Mouse (Mus musculus): ENCODE measurements around the gene Mup5.
"Not testable (repeated sequence)": the region's sequence is repeated elsewhere in the genome, so short reads cannot be mapped to it uniquely, and the experiment has no call there.

The Mup5 gene

GRCm38 (mm10) chr4:61834952-61835708 lies at the start of gene Mup5:
Mup5 (minus strand) TSS chr4:61835233.
- DNase-seq: no peak

- no peak for DNase-seq
These were observed 23.1 kb upstream of the Mup5 start for GRCm38 (mm10) chr4:61858160-61858559.

DNA sequence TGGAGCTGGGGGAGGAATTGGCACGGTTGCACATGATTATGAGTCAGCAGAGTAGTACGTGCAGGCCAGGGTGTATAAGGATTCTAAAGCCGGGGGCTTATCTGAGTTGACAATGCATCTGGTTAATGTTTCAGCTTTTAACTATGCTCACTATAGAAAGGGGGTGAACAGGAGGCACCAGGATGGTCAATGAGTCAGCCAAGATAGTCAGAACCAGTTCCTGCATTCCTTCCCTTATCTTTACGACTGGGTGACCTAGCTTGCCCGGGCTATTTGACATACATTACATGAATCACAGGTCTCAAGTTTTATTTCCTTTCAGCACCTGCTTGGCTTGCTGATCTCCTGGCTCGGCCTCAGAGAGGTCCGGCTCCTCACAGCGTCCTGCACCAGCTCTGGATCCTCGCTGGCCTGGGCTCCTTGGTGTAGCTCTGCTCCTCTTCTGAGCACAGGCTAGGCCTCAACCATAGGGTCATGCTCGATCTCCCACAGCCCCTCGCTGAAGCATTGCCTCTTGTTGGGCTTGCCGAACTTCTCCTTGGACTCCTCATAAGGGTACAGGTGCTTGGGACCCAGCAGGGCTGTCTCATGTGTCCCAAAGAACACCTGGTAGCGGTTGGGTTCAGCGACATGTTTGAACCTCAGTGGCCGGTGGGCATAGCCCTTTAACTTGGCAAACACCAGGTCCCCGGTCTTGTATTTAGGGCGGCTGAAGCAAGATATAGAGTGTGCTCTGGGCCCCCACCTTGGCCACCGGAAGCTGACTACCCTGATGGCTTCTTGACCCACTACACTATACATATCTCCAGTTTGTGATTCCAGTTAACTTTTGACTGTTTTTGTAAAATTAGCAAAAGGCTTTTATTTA lies 21.0 kb upstream of the Mup5 start:
- no peak for DNase-seq

DNA sequence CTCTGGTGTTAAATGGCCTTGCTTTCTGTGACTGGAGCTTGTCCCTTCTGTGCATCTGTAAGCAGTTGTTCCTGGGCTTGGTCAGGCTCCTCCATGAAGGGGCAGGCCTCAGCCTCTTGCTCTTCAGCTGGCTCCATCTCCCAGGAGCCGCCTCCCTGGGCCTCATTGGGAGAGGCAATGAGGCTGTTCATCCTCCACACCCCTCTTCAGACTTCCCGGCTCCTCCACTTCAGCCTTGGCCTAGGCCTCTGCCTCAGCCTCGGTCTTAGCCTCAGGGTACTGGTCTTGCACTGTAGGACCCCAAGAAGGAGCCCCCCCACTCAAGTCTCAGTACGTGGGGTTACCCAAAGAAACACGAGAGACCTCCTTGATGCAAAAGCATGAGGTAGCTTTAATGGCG lies 20.3 kb upstream of the Mup5 start:
- DNase-seq: no peak

- DNase-seq: no peak
These were observed 9.9 kb upstream of the Mup5 start for GRCm38 (mm10) chr4:61844758-61845455.

- no peak for DNase-seq
These were observed 5.8 kb downstream of the Mup5 start for GRCm38 (mm10) chr4:61829211-61829610.

- no peak for DNase-seq
These were observed 11.8 kb downstream of the Mup5 start for GRCm38 (mm10) chr4:61823185-61823584.

- not testable (repeated sequence) for DNase-seq
These were observed 12.5 kb downstream of the Mup5 start for GRCm38 (mm10) chr4:61822541-61822940.

GRCm38 (mm10) chr4:61815602-61816001 lies 19.4 kb downstream of the Mup5 start:
- DNase-seq: no peak

GRCm38 (mm10) chr4:61813435-61813834 lies 21.6 kb downstream of the Mup5 start:
- no peak for DNase-seq

DNA sequence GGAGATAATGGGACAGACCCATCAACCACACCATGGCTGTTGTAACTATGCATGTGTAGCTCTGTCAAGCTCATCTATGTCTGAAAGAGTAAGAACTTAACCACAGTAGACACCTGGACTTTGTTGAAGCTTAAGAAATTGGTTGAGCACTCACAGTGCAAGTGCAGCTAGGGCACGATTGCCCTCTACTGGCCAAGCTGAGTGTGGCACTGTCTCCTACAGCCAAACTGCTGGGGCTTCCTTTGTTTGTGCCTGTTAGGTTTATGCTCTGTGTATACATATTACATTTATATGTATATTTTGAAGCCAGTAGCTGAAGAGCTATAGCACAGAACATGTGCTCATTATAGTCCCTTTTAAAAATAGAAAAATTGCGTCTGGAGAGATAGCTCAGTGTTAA lies 23.8 kb downstream of the Mup5 start:
- peak; percentile 48 for DNase-seq

GRCm38 (mm10) chr4:61808926-61809325 lies 26.1 kb downstream of the Mup5 start:
- DNase-seq: not testable (repeated sequence)

DNA sequence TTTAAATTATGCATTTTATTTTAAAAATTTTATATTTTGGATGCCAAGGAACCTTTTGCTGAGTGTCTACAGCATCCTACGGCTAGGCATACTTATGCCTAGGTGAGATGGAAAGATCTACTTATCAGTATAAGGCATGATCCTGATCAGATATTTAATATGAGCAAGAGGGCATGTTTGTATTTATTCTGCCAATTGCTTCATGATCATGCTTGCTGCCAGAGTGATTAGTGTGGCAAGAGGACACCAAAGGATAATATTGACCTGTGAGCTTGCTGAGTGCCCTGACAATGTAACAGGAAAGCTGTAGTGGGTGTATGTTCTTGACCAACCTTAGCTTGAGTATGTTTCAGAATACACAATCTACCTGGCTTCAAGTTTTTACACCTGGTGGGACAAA lies 45.3 kb downstream of the Mup5 start:
- not testable (repeated sequence) for DNase-seq

DNA sequence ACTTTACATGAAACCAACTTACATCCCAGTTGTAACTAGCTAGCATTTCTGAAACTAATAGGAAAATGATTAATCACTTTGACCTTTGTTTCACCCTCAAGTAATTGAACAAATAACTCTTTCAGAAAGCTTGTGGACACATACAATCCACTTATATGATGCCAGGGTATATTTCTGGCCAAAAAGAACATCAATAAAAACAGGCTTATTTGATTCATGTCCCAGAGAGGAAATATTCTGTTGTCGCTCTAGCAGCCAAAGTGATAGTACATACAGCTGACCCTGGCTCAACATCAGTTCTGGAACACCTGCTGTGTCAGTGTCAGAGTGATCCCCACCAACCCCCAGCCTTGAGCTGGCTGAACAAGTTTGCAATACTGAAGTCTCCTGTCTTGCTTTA lies 50.8 kb downstream of the Mup5 start:
- not testable (repeated sequence) for DNase-seq

GRCm38 (mm10) chr4:61782169-61782568 lies 52.9 kb downstream of the Mup5 start, which contains the start of gene Mup19:
Mup19 (minus strand) TSS chr4:61782269.
- DNase-seq: not testable (repeated sequence)

Data from embryo, embryonic 11 days (tissue).